Mouse (Mus musculus) hindbrain, embryonic 10.5 days (tissue): ENCODE measurements around the gene Spag6l. TPM values are rescaled to one million over a fixed set of nuclear protein-coding genes. Genes with fewer than 3 reads are reported as not detected.

Experiments used
- DNase-seq: peaks from one replicate; pipeline ENCODE4 v3.0.0-alpha.2; 2017; ENCODE audit warnings: low spot score
- H3K27ac ChIP-seq: fragments of 300-500 bp; sonication (generic); 2 replicates; pipeline ENCODE4 v1.5.1; 2016; ENCODE audit warnings: mild to moderate bottlenecking, moderate library complexity
- H3K27me3 ChIP-seq: fragments of 300-500 bp; sonication (generic); 2 replicates; pipeline ENCODE4 v1.6.1; 2016; ENCODE audit warnings: mild to moderate bottlenecking; ENCODE audit not compliant: poor library complexity, insufficient read depth, severe bottlenecking
- H3K36me3 ChIP-seq: fragments of 300-500 bp; sonication (generic); 2 replicates; pipeline ENCODE4 v1.6.1; 2016; ENCODE audit warnings: mild to moderate bottlenecking, moderate library complexity
- H3K4me1 ChIP-seq: fragments of 300-500 bp; sonication (generic); replicated peaks from 2 replicates; pipeline ENCODE4 v1.6.1; 2016; ENCODE audit warnings: mild to moderate bottlenecking
- H3K4me3 ChIP-seq: fragments of 300-500 bp; sonication (generic); 2 replicates; pipeline ENCODE4 v1.5.1; 2016; ENCODE audit warnings: mild to moderate bottlenecking, moderate library complexity
- H3K9me3 ChIP-seq: fragments of 300-500 bp; sonication (generic); 2 replicates; pipeline ENCODE4 v1.6.1; 2016; ENCODE audit warnings: mild to moderate bottlenecking, moderate library complexity
- WGBS: fragments of 180-500 bp; shearing (Covaris S2); methylation state at CpG from one replicate; pipeline ENCODE4 v1.1.7; 2016; 5-methylcytosine and 5-hydroxymethylcytosine counted together
- polyA plus RNA-seq: library from polyadenylated mRNA; unstranded; fragments of >200 nt; fragmentation: Nextera tagmentation; extraction: Ambion mirVana; gene quantifications from 2 replicates; pipeline ENCODE4 v1.2.1, GENCODE M21; 2016

Spag6l gene
- polyA plus RNA-seq, 1 experiment from 2014 or later, result 6.2 TPM

- no peaks in the 10 kb centered on the region for H3K27me3 ChIP-seq
- WGBS, result 86% methylated on average over 3 of the region's 3 CpGs
- no peak overlapping the region for H3K27ac ChIP-seq
- H3K4me1 ChIP-seq, result no peaks in the 10 kb centered on the region
- no peak for DNase-seq
- H3K36me3 ChIP-seq, result no peaks in the 10 kb centered on the region
- no peak overlapping the region for H3K4me3 ChIP-seq
- H3K9me3 ChIP-seq, result 0 out of 2 replicates have a peak, but pooled peaks cover 4% of the 10 kb centered on the region
These were observed 23.2 kb upstream of the Spag6l start for GRCm38 (mm10) chr16:16852411-16852810.

- Histone ChIP-seq H3K9me3 (0 out of 2 replicates have a peak, but pooled peaks cover 4% of the 10 kb centered on the region), H3K36me3 (no peaks in the 10 kb centered on the region), H3K27ac (no peak overlapping the region), H3K27me3 (no peaks in the 10 kb centered on the region), H3K4me3 (no peak overlapping the region), H3K4me1 (no peaks in the 10 kb centered on the region)
- DNase-seq, result no peak
These were observed 19.9 kb upstream of the Spag6l start for GRCm38 (mm10) chr16:16849196-16849595.

GRCm38 (mm10) chr16:16829671-16830070, 415 bp upstream of the Spag6l start:
- Histone ChIP-seq H3K27ac (no peak overlapping the region), H3K27me3 (no peaks in the 10 kb centered on the region), H3K9me3 (no peaks in the 10 kb centered on the region), H3K4me3 (peak overlapping the region; percentile 67), H3K36me3 (no peaks in the 10 kb centered on the region), H3K4me1 (peaks cover 8% of the 10 kb centered on the region; the same call in 1 of the 2 replicates)
- WGBS, result 81% methylated on average over 3 of the region's 3 CpGs
- no peak for DNase-seq

- no peaks in the 10 kb centered on the region for H3K36me3 ChIP-seq
- no peak for DNase-seq
- no peak overlapping the region for H3K27ac ChIP-seq
- H3K9me3 ChIP-seq, result no peaks in the 10 kb centered on the region
- no peaks in the 10 kb centered on the region for H3K27me3 ChIP-seq
- H3K4me3 ChIP-seq, result no peak overlapping the region
- H3K4me1 ChIP-seq, result peaks cover 8% of the 10 kb centered on the region; the same call in 1 of the 2 replicates
- WGBS, result 83% methylated on average over 2 of the region's 2 CpGs
These were observed 3.0 kb downstream of the Spag6l start for GRCm38 (mm10) chr16:16826223-16826622.

- Histone ChIP-seq H3K27me3 (no peaks in the 10 kb centered on the region), H3K4me3 (no peak overlapping the region), H3K9me3 (no peaks in the 10 kb centered on the region), H3K27ac (no peak overlapping the region), H3K4me1 (peaks cover 8% of the 10 kb centered on the region; the same call in 1 of the 2 replicates), H3K36me3 (no peaks in the 10 kb centered on the region)
- DNase-seq, result no peak
- WGBS, result 37% methylated on average over 5 of the region's 5 CpGs
These were observed 3.8 kb downstream of the Spag6l start for GRCm38 (mm10) chr16:16825476-16825875.

- Histone ChIP-seq H3K36me3 (no peaks in the 10 kb centered on the region), H3K27me3 (no peaks in the 10 kb centered on the region), H3K4me1 (no peaks in the 10 kb centered on the region), H3K9me3 (no peaks in the 10 kb centered on the region), H3K4me3 (no peak overlapping the region), H3K27ac (no peak overlapping the region)
- DNase-seq, result no peak
- 81% methylated on average over 2 of the region's 2 CpGs for WGBS
These were observed 22.9 kb downstream of the Spag6l start for GRCm38 (mm10) chr16:16806325-16806724.

Other genes starting within 250 kb of the Spag6l start
- 19.5 and 21.5 TPM in 2 replicates for gene Fgd4, start 228.9 kb downstream of the Spag6l start, polyA plus RNA-seq
- not detected in 2 replicates for gene Olfr19, start 153.1 kb downstream of the Spag6l start, polyA plus RNA-seq
- gene Igll1, start 34.5 kb upstream of the Spag6l start, polyA plus RNA-seq, result 0.14 TPM in 1 of 2 replicates, not detected in the other
- 70.2 and 70.8 TPM in 2 replicates for gene Top3b, start 41.3 kb upstream of the Spag6l start, polyA plus RNA-seq
- 1.7 and 2.0 TPM in 2 replicates for gene Vpreb1, start 41.4 kb upstream of the Spag6l start, polyA plus RNA-seq
- 26.5 and 29.5 TPM in 2 replicates for gene Ppm1f, start 67.0 kb upstream of the Spag6l start, polyA plus RNA-seq
- gene Mapk1, start 153.9 kb upstream of the Spag6l start, polyA plus RNA-seq, result 143 and 150 TPM in 2 replicates
- 103 and 104 TPM in 2 replicates for gene Ypel1, start 240.2 kb upstream of the Spag6l start, polyA plus RNA-seq